Mouse (Mus musculus) embryonic facial prominence, embryonic 14.5 days (tissue): ENCODE data around the gene Gcfc2. TPM values are rescaled to one million over a fixed set of nuclear protein-coding genes. Genes with fewer than 3 reads are reported as not detected.

Experiments
- ATAC-seq: fragments of 200-750 bp; cut with Nextera tagmentation; 2 replicates; pipeline ENCODE4 v1.8.0; 2017; ENCODE audit warnings: low read depth, moderate number of reproducible peaks, moderate TSS enrichment
- DNase-seq: peaks from one replicate; pipeline ENCODE4 v3.0.0-alpha.2; 2015; ENCODE audit warnings: low spot score
- H3K27ac ChIP-seq: fragments of 300-500 bp; sonication (generic); replicated peaks from 2 replicates; pipeline ENCODE4 v1.5.1; 2014; ENCODE audit warnings: low read depth, mild to moderate bottlenecking, low read length, moderate library complexity
- H3K27me3 ChIP-seq: fragments of 300-500 bp; sonication (generic); replicated peaks from 2 replicates; pipeline ENCODE4 v1.6.1; 2014; ENCODE audit warnings: low read length; ENCODE audit not compliant: control insufficient read depth, insufficient read depth
- H3K36me3 ChIP-seq: fragments of 300-500 bp; sonication (generic); 2 replicates; pipeline ENCODE4 v1.6.1; 2014; ENCODE audit warnings: low read length, mixed read lengths; ENCODE audit not compliant: control insufficient read depth, insufficient read depth
- H3K4me1 ChIP-seq: fragments of 300-500 bp; sonication (generic); 2 replicates; pipeline ENCODE4 v1.6.1; 2014; ENCODE audit warnings: antibody characterized with exemption, low read length; ENCODE audit not compliant: control insufficient read depth, insufficient read depth
- H3K4me2 ChIP-seq: fragments of 300-500 bp; sonication (generic); 2 replicates; pipeline ENCODE4 v1.6.1; 2014; ENCODE audit warnings: low read depth, mild to moderate bottlenecking, low read length, moderate library complexity, mixed read lengths
- H3K4me3 ChIP-seq: fragments of 300-500 bp; sonication (generic); 2 replicates; pipeline ENCODE4 v1.5.1; 2014; ENCODE audit warnings: low read depth, mild to moderate bottlenecking, low read length
- H3K9ac ChIP-seq: fragments of 300-500 bp; sonication (generic); 2 replicates; pipeline ENCODE4 v1.6.1; 2014; ENCODE audit warnings: low read depth, mild to moderate bottlenecking, low read length, moderate library complexity, mixed read lengths
- H3K9me3 ChIP-seq: fragments of 300-500 bp; sonication (generic); 2 replicates; pipeline ENCODE4 v1.6.1; 2016; ENCODE audit warnings: low read length; ENCODE audit not compliant: control insufficient read depth
- WGBS: fragments of 180-500 bp; shearing (Covaris S2); extraction: QIAGEN DNeasy Blood & Tissue Kit; methylation state at CpG from one replicate; pipeline ENCODE4 v1.1.7; 2014; 5-methylcytosine and 5-hydroxymethylcytosine counted together
- microRNA counts: library from miRNA; unstranded; fragments of <30 nt; microRNA quantifications from one replicate; lab custom pipeline; 2017
- microRNA-seq: library from miRNA; unstranded; fragments of <30 nt; microRNA quantifications from one replicate; pipeline ENCODE4, GENCODE M21; 2016; ENCODE audit warnings: borderline number of aligned reads
- polyA plus RNA-seq: library from polyadenylated mRNA; unstranded; fragments of >200 nt; fragmentation: Nextera tagmentation; extraction: Ambion mirVana; gene quantifications from 2 replicates; pipeline ENCODE4 v1.2.1, GENCODE M21; 2014

Gene Gcfc2
- polyA plus RNA-seq, 1 experiment from 2014 or later: 10.4 TPM

- DNase-seq (no peak), ATAC-seq (no peak)
- no peak overlapping the region for H3K27ac ChIP-seq
- no peak overlapping the region for H3K9ac ChIP-seq
- 46% methylated on average over 5 of the region's 5 CpGs for WGBS
- H3K4me1 ChIP-seq: peaks cover 4% of the 10 kb centered on the region; the same call in 1 of the 2 replicates
- no peaks in the 10 kb centered on the region for H3K27me3 ChIP-seq
- H3K4me2 ChIP-seq: no peak overlapping the region
- H3K36me3 ChIP-seq: no peaks in the 10 kb centered on the region
- H3K9me3 ChIP-seq: no peaks in the 10 kb centered on the region
- no peak overlapping the region for H3K4me3 ChIP-seq
Measured at GRCm38 (mm10) chr6:81986599-81986998, 63.1 kb downstream of the Gcfc2 start.

- Histone ChIP-seq H3K4me2 (no peak overlapping the region), H3K27me3 (no peaks in the 10 kb centered on the region), H3K9ac (no peak overlapping the region), H3K9me3 (no peaks in the 10 kb centered on the region), H3K4me3 (no peak overlapping the region), H3K4me1 (peaks cover 4% of the 10 kb centered on the region; the same call in 1 of the 2 replicates), H3K36me3 (no peaks in the 10 kb centered on the region), H3K27ac (no peak overlapping the region)
- ATAC-seq (peak; percentile 60), DNase-seq (peak; percentile 83)
- WGBS: 1% methylated on average over 9 of the region's 9 CpGs
Measured at GRCm38 (mm10) chr6:81987010-81987409, 63.5 kb downstream of the Gcfc2 start.

DNA sequence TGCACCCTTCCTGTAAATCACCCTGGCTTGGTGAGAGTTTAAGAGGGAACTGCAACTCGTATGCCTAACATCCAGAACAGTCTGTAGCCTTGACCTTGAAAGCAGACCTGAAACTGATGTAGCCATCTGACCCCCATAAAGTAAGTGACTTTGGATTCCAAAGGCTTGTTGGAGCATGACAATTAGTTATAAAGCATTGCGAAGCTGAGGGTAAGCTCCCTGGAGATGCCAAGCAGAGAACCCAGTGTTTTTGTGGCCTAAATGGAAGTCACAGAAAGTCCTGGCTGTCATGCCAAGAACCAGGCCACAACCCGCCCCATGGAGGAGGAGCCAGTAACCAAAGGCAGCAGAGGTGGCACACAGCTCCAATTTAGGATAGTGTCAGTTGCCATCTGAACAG, 64.1 kb downstream of the Gcfc2 start:
- H3K4me3 ChIP-seq: no peak overlapping the region
- 50% methylated on average over 3 of the region's 3 CpGs for WGBS
- H3K9ac ChIP-seq: no peak overlapping the region
- DNase-seq: no peak
- no peak overlapping the region; the same call in 1 of the 2 replicates for H3K27ac ChIP-seq
- peaks cover 4% of the 10 kb centered on the region; the same call in 1 of the 2 replicates for H3K4me1 ChIP-seq
- no peaks in the 10 kb centered on the region for H3K9me3 ChIP-seq
- no peak overlapping the region for H3K4me2 ChIP-seq
- H3K27me3 ChIP-seq: no peaks in the 10 kb centered on the region
- H3K36me3 ChIP-seq: no peaks in the 10 kb centered on the region
- no peak for ATAC-seq

GRCm38 (mm10) chr6:81988341-81988740, 64.9 kb downstream of the Gcfc2 start:
- no peaks in the 10 kb centered on the region for H3K36me3 ChIP-seq
- peaks cover 4% of the 10 kb centered on the region; the same call in 1 of the 2 replicates for H3K4me1 ChIP-seq
- H3K4me3 ChIP-seq: no peak overlapping the region
- no peaks in the 10 kb centered on the region for H3K27me3 ChIP-seq
- WGBS: 89% methylated on average over 5 of the region's 5 CpGs
- H3K9ac ChIP-seq: no peak overlapping the region
- ATAC-seq: no peak
- no peak for DNase-seq
- no peak overlapping the region for H3K27ac ChIP-seq
- H3K4me2 ChIP-seq: no peak overlapping the region
- no peaks in the 10 kb centered on the region for H3K9me3 ChIP-seq

DNA sequence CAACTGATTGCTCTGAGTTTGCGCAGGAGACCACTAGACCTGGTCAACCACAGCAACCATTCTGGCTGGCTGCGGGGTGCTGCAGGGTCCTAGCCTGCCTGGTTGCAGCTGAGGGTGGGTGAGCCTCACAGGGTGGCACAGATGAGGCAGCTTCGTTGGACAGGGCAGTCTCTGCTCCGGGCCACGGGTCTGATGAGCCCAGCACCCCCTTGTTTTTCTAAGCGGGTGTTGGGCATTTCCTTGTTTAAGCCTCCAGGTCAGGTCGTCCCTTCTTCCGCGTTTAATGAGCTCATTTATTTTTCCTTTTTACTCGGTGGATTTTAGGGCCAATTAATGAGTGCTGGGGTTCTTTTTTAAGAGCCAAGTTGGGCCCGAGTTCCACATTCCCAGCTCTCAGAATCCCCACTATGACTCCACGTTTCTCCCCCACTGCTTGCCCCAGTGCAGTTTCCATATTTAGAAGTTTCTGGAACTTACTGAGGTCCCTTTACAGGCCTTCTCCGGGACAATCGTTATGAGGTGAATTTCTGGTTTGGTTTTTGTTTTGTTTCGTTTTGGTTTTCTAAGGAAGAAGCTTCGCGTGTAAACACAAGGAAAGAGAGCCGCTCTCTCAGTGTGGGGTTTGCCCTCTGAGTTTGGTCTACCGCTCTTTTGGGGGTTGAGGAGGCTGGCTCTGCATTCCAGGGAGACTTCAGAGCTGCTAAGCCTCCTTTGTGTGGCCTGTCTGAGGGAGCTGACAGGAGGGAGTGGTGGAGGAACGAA, 66.8 kb downstream of the Gcfc2 start:
- H3K27me3 ChIP-seq: no peaks in the 10 kb centered on the region
- no peaks in the 10 kb centered on the region for H3K9me3 ChIP-seq
- no peak overlapping the region for H3K27ac ChIP-seq
- no peak overlapping the region; the same call in 1 of the 2 replicates for H3K9ac ChIP-seq
- H3K4me3 ChIP-seq: no peak overlapping the region
- H3K4me2 ChIP-seq: no peak overlapping the region
- H3K4me1 ChIP-seq: peaks cover 4% of the 10 kb centered on the region; the same call in 1 of the 2 replicates
- ATAC-seq (no peak), DNase-seq (no peak)
- WGBS: 35% methylated on average over 20 of the region's 20 CpGs
- H3K36me3 ChIP-seq: no peaks in the 10 kb centered on the region

MicroRNAs encoded within 50 kb of the gene (microRNA counts, 519-probe panel; counts per million panel counts)
- 2,717 counts per million, percentile 58 among the panel's probes with 10 or more counts for microRNA mmu-miR-468 (lab: Ali Mortazavi, UCI)

Small RNAs within 50 kb of the gene (microRNA-seq; reads per million reads assigned to microRNA genes)
- gene Mir468 (not detected), gene Mir7232 (not detected)

Other genes with a start within 250 kb of the Gcfc2 start
- gene Mrpl19, start 42.3 kb downstream of the Gcfc2 start, polyA plus RNA-seq: 32.9 and 37.6 TPM in 2 replicates
- gene Eva1a, start 117.4 kb downstream of the Gcfc2 start, polyA plus RNA-seq: 10.6 and 11.0 TPM in 2 replicates